8 mouse cellular contexts compared by ENCODE assay signal in the genomic region with DNA sequence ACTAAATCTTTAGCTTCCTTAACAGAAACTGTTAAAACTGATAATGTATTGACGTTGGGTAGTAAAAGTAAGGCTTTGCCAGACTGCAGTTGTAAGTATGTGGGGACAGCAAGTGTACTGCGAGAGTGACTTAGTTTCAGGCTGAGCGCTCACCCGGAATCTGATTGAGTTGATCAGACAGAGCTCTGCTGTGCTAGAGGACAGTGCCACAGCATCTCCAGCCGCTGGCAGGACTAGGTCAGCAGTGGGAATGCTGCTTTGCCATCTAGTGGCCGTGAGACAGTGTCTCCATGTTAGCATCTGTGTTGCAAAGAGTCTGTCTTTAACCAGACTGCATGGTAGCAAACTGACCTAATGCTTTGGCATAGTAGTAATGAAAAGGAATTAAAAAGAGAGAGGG.
DNase-seq lines count a peak whose midpoint lies in the region; ATAC-seq and TF ChIP-seq lines count a peak whose summit lies in the region.
"Had no signal": no experiment of that assay in that cellular context is flagged by ENCODE, and none has a peak within 500 bp of the region (broad histone marks: within the 10 kb centered on the region; RNA-seq: fewer than 3 reads in every experiment).

No protein-coding gene starts in this region.

- peak; percentile 67; the same call in 1 of the 2 replicates for ATAC-seq in kidney, postnatal 0 days (replicated peaks; ENCODE audit: low FRiP score, low read depth)
- ATAC-seq in midbrain, embryonic 12.5 days (ENCODE audit: low FRiP score, low read depth), result peak; percentile 90

- no peak overlapping the region for H3K27ac ChIP-seq in forebrain, embryonic 10.5 days
- H3K27ac ChIP-seq in kidney, postnatal 0 days, result no peak overlapping the region
- no peak overlapping the region for H3K27ac ChIP-seq in midbrain, embryonic 12.5 days (replicated peaks)
- H3K27ac ChIP-seq: liver, embryonic 15.5 days had no signal

- peak; percentile 71 for TF ChIP-seq CTCF in kidney, postnatal 0 days (IDR thresholded peaks at IDR 0.05; ENCODE audit: low read depth)

- H3K4me2 ChIP-seq in kidney, postnatal 0 days (ENCODE audit: low read length), result no peak overlapping the region
- no peak overlapping the region for H3K4me2 ChIP-seq in midbrain, embryonic 12.5 days (replicated peaks)
- H3K4me2 ChIP-seq: liver, embryonic 15.5 days had no signal

- 0 out of 2 replicates have a peak, but pooled peaks cover 5% of the 10 kb centered on the region for H3K4me1 ChIP-seq in forebrain, embryonic 10.5 days
- H3K4me1 ChIP-seq in kidney, postnatal 0 days (replicated peaks; ENCODE audit: insufficient read depth, low read length), result no peaks in the 10 kb centered on the region
- no peaks in the 10 kb centered on the region for H3K4me1 ChIP-seq in midbrain, embryonic 12.5 days
- H3K4me1 ChIP-seq: liver, embryonic 15.5 days had no signal

- no peaks in the 10 kb centered on the region for H3K9me3 ChIP-seq in forebrain, embryonic 10.5 days
- H3K9me3 ChIP-seq in kidney, postnatal 0 days (replicated peaks; ENCODE audit: low read length), result no peaks in the 10 kb centered on the region
- no peaks in the 10 kb centered on the region for H3K9me3 ChIP-seq in midbrain, embryonic 12.5 days
- H3K9me3 ChIP-seq: liver, embryonic 15.5 days had no signal

- H3K36me3 ChIP-seq in forebrain, embryonic 10.5 days (replicated peaks), result no peaks in the 10 kb centered on the region
- no peaks in the 10 kb centered on the region for H3K36me3 ChIP-seq in kidney, postnatal 0 days (ENCODE audit: insufficient read depth, low read length)
- peaks cover 6% of the 10 kb centered on the region; the same call in 1 of the 2 replicates for H3K36me3 ChIP-seq in midbrain, embryonic 12.5 days
- H3K36me3 ChIP-seq: liver, embryonic 15.5 days had no signal

- H3K27me3 ChIP-seq in forebrain, embryonic 10.5 days (ENCODE audit: poor library complexity, severe bottlenecking), result no peaks in the 10 kb centered on the region
- no peaks in the 10 kb centered on the region for H3K27me3 ChIP-seq in kidney, postnatal 0 days (ENCODE audit: insufficient read depth, low read length)
- H3K27me3 ChIP-seq in midbrain, embryonic 12.5 days, result no peaks in the 10 kb centered on the region
- H3K27me3 ChIP-seq: liver, embryonic 15.5 days had no signal

- WGBS in forebrain, embryonic 10.5 days, result 27% methylated on average over 6 of the region's 6 CpGs
- WGBS in kidney, postnatal 0 days, result 36% methylated on average over 6 of the region's 6 CpGs
- 23% methylated on average over 6 of the region's 6 CpGs for WGBS in midbrain, embryonic 12.5 days

- peak; percentile 53 to 58 for DNase-seq in right cerebral cortex, postnatal 10 days (ENCODE audit: low spot score in 2 of 2)
- DNase-seq in right cerebral cortex, postnatal 25 days, result no peak
- DNase-seq in brain, adult 2 months (ENCODE audit: low read depth, low spot score), result peak; percentile 85
- peak; percentile 45 for DNase-seq in forebrain, embryonic 10.5 days (ENCODE audit: extremely low spot score, low spot score)
- peak; percentile 68 for DNase-seq in kidney, postnatal 0 days (ENCODE audit: low spot score)
- no peak for DNase-seq in spleen, postnatal 36 days (ENCODE audit: low spot score in 2 of 2)

- H3K4me3 ChIP-seq in forebrain, embryonic 10.5 days, result no peak overlapping the region
- no peak overlapping the region for H3K4me3 ChIP-seq in kidney, postnatal 0 days (replicated peaks; ENCODE audit: low read depth, low read length)
- H3K4me3 ChIP-seq in midbrain, embryonic 12.5 days, result no peak overlapping the region
- H3K4me3 ChIP-seq: liver, embryonic 15.5 days had no signal

- no peak overlapping the region for H3K9ac ChIP-seq in kidney, postnatal 0 days (ENCODE audit: low read depth, low read length)
- H3K9ac ChIP-seq in midbrain, embryonic 12.5 days (replicated peaks), result no peak overlapping the region
- H3K9ac ChIP-seq: liver, embryonic 15.5 days had no signal

Comparison
In these comparisons a context has a peak if more than half of its experiments do, and no peak if none do; other contexts are left out.
1. DNase-seq: peak in right cerebral cortex, postnatal 10 days (2 of 2), brain, adult 2 months (single experiment), forebrain, embryonic 10.5 days (single experiment) and kidney, postnatal 0 days (single experiment); none in right cerebral cortex, postnatal 25 days (single experiment) and spleen, postnatal 36 days (0 of 2).